Mouse (Mus musculus): Measurements from ENCODE around the gene Ifitm10.
"Not testable (repeated sequence)": the region's sequence is repeated elsewhere in the genome, so short reads cannot be mapped to it uniquely, and the experiment has no call there.

DNA sequence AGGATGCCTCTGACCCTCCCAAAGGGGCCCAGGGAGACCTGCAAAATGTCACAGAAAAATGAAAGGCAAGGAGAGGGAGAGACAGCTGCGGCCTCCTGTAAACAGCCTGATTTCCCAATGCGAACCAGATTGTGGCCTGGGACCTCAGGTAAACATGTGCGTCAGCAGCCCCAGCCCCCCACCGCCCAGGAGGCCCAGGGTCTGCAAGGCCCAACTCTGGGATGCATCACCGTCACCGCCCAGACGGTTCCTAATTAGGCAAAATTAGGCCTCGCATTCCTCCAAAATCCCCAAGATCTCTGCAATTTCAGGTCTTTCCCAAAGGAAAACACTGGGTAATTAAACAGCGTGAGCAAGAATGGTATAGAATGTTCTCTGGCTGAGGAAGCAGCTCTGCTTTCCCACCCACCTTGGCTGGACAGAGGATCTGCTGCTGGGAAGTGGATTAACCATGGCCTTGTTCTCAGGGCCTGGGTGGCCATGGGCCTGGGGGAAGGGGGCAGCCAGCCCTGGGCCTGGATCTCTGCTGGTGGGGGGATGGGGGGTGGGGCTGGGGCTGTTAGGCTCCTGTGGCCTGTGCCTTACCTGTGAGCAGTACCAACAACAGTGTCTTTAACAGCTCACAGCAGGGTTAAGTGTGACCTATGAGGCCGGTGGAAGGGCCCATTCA, 51.8 kb downstream of the Ifitm10 start:
- TF ChIP-seq POLR2A (IDR thresholded peaks at IDR 0.05; ENCODE audit: low read depth, low read length); CTCF (IDR thresholded peaks at IDR 0.05; ENCODE audit: extremely low read depth, insufficient read depth, insufficient read length, insufficient replicate concordance): not testable (repeated sequence)

Measured in spleen, adult 2 months (tissue).